Mouse (Mus musculus): ENCODE data around the gene Lrrc57.

DNA sequence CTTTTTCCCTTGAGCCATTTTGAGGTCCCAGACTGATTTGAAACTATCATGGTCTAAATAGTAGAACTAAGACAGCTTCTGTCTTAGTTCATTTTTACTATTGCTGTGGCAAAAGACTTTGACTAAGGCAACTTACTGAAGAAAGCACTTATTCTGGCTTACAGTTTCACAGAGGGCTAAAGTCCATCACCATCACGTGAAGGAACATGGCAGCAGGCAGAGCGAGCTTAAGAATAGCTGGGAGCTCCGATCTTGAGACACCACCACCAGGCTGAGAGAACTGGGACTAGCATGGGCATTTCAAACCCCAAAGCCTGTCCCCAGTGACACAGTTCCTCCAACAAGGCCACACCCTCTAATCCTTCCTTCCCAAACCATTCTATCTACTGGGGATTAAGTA lies 38.2 kb downstream of the Lrrc57 start:
- TF ChIP-seq CTCF (IDR thresholded peaks at IDR 0.05; ENCODE audit: low read depth) (no peak), EP300 (IDR thresholded peaks at IDR 0.05; ENCODE audit: low read depth) (no peak)
